Mouse (Mus musculus) heart, embryonic 14.5 days (tissue): ENCODE measurements at regions not wholly inside any gene's neighbourhood (a gene's known extent, or its start where the extent isn't known, plus 50 kb on each side); places are given as distances from the start of the nearest gene placed in this dataset.

Experiments
- ATAC-seq: fragments of 200-750 bp; cut with Nextera tagmentation; 2 replicates; pipeline ENCODE4 v1.8.0; 2017; ENCODE audit warnings: low read depth, moderate TSS enrichment; ENCODE audit not compliant: insufficient number of reproducible peaks, insufficient read depth, low FRiP score
- H3K27ac ChIP-seq, 2 experiments: fragments of 200-500 bp in 1 of 2; fragments of 300-500 bp in 1 of 2; sonication (generic) in 1 of 2; replicated peaks in 1 of 2; 2 replicates each; pipeline ENCODE4 v1.5.1; 2012 to 2014; ENCODE audit warnings: low read depth in 2 of 2, low read length in 2 of 2, control low read depth in 1 of 2, mild to moderate bottlenecking in 1 of 2, mixed read lengths in 1 of 2; ENCODE audit not compliant: control insufficient read depth in 1 of 2, insufficient read depth in 1 of 2
- H3K27me3 ChIP-seq: fragments of 300-500 bp; sonication (generic); 2 replicates; pipeline ENCODE4 v1.6.1; 2014; ENCODE audit warnings: mild to moderate bottlenecking, low read length, control low read depth; ENCODE audit not compliant: control insufficient read depth, insufficient read depth
- H3K36me3 ChIP-seq: fragments of 300-500 bp; sonication (generic); 2 replicates; pipeline ENCODE4 v1.6.1; 2014; ENCODE audit warnings: mild to moderate bottlenecking, control low read depth, low read length, mixed read lengths; ENCODE audit not compliant: control insufficient read depth, insufficient read depth
- H3K4me1 ChIP-seq, 2 experiments: fragments of 200-500 bp in 1 of 2; fragments of 300-500 bp in 1 of 2; sonication (generic) in 1 of 2; 2 replicates each; pipeline ENCODE4 v1.6.1; 2012 to 2014; ENCODE audit warnings: low read length in 2 of 2, control low read depth in 1 of 2, mixed read lengths in 1 of 2; ENCODE audit not compliant: control insufficient read depth in 2 of 2, insufficient read depth in 2 of 2
- H3K4me2 ChIP-seq: fragments of 300-500 bp; sonication (generic); 2 replicates; pipeline ENCODE4 v1.6.1; 2014; ENCODE audit warnings: mild to moderate bottlenecking, low read length
- H3K4me3 ChIP-seq, 2 experiments: fragments of 200-500 bp in 1 of 2; fragments of 300-500 bp in 1 of 2; sonication (generic) in 1 of 2; 2 replicates each; pipeline ENCODE4 v1.5.1; 2012 to 2014; ENCODE audit warnings: low read length in 2 of 2, mild to moderate bottlenecking in 2 of 2, control low read depth in 1 of 2, low read depth in 1 of 2, moderate library complexity in 1 of 2; ENCODE audit not compliant: control insufficient read depth in 1 of 2, insufficient read depth in 1 of 2
- H3K9ac ChIP-seq: fragments of 300-500 bp; sonication (generic); 2 replicates; pipeline ENCODE4 v1.6.1; 2014; ENCODE audit warnings: mild to moderate bottlenecking, low read length
- H3K9me3 ChIP-seq: fragments of 300-500 bp; sonication (generic); 2 replicates; pipeline ENCODE4 v1.6.1; 2016; ENCODE audit warnings: low read length, control low read depth; ENCODE audit not compliant: control insufficient read depth
- WGBS: fragments of 180-500 bp; shearing (Covaris S2); extraction: QIAGEN DNeasy Blood & Tissue Kit; methylation state at CpG from one replicate; pipeline ENCODE4 v1.1.7; 2014; 5-methylcytosine and 5-hydroxymethylcytosine counted together

DNA sequence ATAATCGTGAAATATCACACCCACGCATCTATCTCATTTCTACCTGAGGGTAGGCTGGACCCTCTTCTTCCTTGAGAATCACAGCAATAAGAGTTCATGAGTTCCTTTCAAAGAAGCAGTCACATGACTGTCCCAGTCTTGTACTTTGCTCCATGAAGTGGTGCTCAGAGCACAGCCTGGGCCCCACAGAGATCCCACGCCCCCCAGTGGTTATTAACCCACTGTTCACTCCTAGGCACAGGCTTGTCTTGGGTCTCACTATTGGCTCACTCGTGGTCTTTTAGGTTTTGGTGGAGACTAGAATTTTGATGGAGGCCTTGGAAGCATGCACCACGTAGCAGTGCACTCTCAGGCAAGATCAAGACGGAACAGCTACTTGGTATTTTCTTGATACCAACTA lies 57.4 kb upstream of the Shisa3 start:
- no peaks in the 10 kb centered on the region for H3K9me3 ChIP-seq
- H3K27ac ChIP-seq, result no peak overlapping the region
- H3K4me3 ChIP-seq, result no peak overlapping the region
- no peak overlapping the region for H3K9ac ChIP-seq
- no peaks in the 10 kb centered on the region for H3K27me3 ChIP-seq
- WGBS, result 77% methylated on average over 6 of the region's 6 CpGs
- H3K4me2 ChIP-seq, result no peak overlapping the region
- no peaks in the 10 kb centered on the region for H3K36me3 ChIP-seq
- no peaks in the 10 kb centered on the region for H3K4me1 ChIP-seq
- ATAC-seq, result no peak

DNA sequence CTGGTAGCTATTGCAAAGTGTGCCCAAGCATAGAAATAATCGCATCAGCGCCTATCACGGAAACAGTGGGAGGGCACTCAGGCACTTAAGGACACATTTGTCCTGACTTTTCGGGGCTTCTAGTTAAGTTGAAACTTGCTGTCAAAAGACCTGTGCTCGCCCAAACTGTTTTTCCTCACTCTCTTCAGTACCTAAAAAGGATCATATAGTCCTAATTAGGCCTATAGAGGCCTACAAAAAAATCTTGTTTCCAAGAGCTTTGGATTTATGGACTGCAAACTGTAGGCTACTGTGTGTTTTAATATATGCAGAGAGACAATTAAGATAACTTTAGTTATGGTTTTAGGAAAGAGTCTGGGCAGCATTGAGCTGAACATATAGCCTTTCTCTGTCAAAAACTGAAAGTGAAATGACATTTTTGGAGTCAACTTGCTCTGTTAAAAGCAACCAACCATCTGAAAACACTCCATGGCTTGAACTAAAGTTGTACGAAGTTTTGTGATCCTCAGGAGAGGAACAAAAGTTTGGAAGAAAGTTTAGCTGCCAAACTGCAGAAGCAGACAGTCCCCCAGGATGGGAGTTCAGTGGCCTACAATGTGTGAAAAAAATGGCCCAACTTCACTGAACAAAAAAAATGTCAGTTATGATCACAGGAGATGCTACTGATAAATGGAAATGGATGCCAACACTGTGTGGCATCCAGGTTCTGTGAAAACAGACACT lies 55.9 kb upstream of the Shisa3 start:
- 74% methylated on average over 6 of the region's 6 CpGs for WGBS
- Histone ChIP-seq H3K9ac (no peak overlapping the region), H3K4me3 (no peak overlapping the region), H3K9me3 (no peaks in the 10 kb centered on the region), H3K4me2 (no peak overlapping the region), H3K27ac (no peak overlapping the region), H3K36me3 (no peaks in the 10 kb centered on the region), H3K4me1 (no peaks in the 10 kb centered on the region), H3K27me3 (no peaks in the 10 kb centered on the region)
- ATAC-seq, result no peak

DNA sequence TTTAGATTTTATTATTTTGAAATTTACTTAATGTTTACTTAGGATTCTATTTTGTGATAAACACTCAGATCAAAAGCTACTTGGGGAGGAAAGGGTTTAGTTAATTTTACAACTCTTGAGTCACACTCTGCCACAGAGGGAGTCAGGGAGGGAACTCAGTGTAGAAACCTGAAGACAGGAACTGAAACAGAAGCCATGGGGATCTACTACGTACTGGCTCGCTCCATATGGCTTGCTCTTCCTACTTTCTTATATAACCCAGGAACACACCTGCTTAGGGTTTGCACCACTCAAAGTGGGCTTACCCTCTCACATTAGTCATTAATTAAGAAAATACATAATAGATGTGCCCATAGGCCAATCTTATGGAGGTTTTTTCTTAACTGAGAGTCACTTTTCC lies 54.8 kb upstream of the Shisa3 start:
- H3K4me1 ChIP-seq, result no peaks in the 10 kb centered on the region
- no peak for ATAC-seq
- H3K4me3 ChIP-seq, result no peak overlapping the region
- no peak overlapping the region for H3K4me2 ChIP-seq
- H3K36me3 ChIP-seq, result no peaks in the 10 kb centered on the region
- WGBS, result 80% methylated on average over 2 of the region's 2 CpGs
- H3K27ac ChIP-seq, result no peak overlapping the region
- H3K9me3 ChIP-seq, result no peaks in the 10 kb centered on the region
- H3K27me3 ChIP-seq, result no peaks in the 10 kb centered on the region
- H3K9ac ChIP-seq, result no peak overlapping the region
